Mouse (Mus musculus) megakaryocyte-erythroid progenitor cell, adult 5 weeks (primary cell): ENCODE results near the gene Rbl1. TPM values are rescaled to one million over a fixed set of nuclear protein-coding genes. Genes with fewer than 3 reads are reported as not detected.

ENCODE experiments used
- polyA plus RNA-seq: library from polyadenylated mRNA; stranded (reverse); fragments of >175 nt; gene quantifications from 2 replicates; pipeline ENCODE4 v1.2.3, GENCODE M21; 2012

The Rbl1 gene
- polyA plus RNA-seq, result 7.3 and 9.9 TPM in 2 replicates

GRCm38 (mm10) chr2:157204366-157205218, at the start of gene Rbl1:
Rbl1 (minus strand) TSS chr2:157204534.

DNA sequence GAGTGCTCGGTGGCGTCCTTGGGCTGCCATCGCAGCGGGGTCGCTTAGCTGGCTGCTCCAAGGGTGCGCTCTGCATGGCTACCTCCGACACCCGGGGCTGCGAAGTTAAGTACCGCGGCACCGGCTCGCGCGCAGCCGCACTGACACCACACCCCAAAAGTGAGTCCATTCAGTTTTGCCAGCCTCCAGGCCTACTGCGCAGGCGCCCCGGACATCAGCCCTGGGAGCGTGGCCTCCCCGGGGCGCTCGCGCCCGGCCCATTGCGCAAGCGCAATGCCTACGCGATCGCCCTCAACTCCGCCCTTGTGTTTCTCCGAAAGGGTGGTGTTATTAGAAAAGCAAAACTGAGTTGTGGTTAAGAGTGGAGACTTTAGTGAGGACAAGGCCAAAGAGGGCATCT, 69.3 kb downstream of the Rbl1 start, which contains the start of gene Samhd1:
Gene Samhd1, minus strand, starts transcription at position 252 of the 400 bp plus-strand sequence.

Other genes starting within 250 kb of the Rbl1 start
- gene Ndrg3, start 212.5 kb downstream of the Rbl1 start, polyA plus RNA-seq, result 2.4 and 4.0 TPM in 2 replicates
- gene Dsn1, start 197.4 kb downstream of the Rbl1 start, polyA plus RNA-seq, result 2.0 and 2.5 TPM in 2 replicates
- gene Soga1, start 125.3 kb downstream of the Rbl1 start, polyA plus RNA-seq, result 10.3 and 19.8 TPM in 2 replicates
- not detected in 2 replicates for gene Tldc2, start 117.5 kb downstream of the Rbl1 start, polyA plus RNA-seq
- 19.1 and 25.5 TPM in 2 replicates for gene Samhd1, start 69.3 kb downstream of the Rbl1 start, polyA plus RNA-seq
- gene Rpn2, start 74.5 kb upstream of the Rbl1 start, polyA plus RNA-seq, result 198 and 249 TPM in 2 replicates
- gene Mroh8, start 75.0 kb upstream of the Rbl1 start, polyA plus RNA-seq, result 0.30 and 0.80 TPM in 2 replicates
- gene Ghrh, start 143.0 kb upstream of the Rbl1 start, polyA plus RNA-seq, result not detected in 2 replicates
- 45.4 and 51.4 TPM in 2 replicates for gene Manbal, start 163.1 kb upstream of the Rbl1 start, polyA plus RNA-seq
- 2.4 TPM in 2 replicates for gene Src, start 213.9 kb upstream of the Rbl1 start, polyA plus RNA-seq